Mouse (Mus musculus) kidney, adult 2 months (tissue): ENCODE data around the gene Slc35b4.

Experiments
- CTCF ChIP-seq: fragments of 200-500 bp; conservative IDR thresholded peaks from 2 replicates; pipeline ENCODE4 v1.5.1; 2011; ENCODE audit warnings: low read depth, mild to moderate bottlenecking, control low read depth, low read length, moderate library complexity, mixed read lengths; ENCODE audit not compliant: insufficient read depth, insufficient read length
- POLR2A ChIP-seq: fragments of 200-500 bp; IDR thresholded peaks from one replicate; pipeline ENCODE4 v1.6.1; 2011; ENCODE audit warnings: low read depth, low read length, control low read depth

- TF ChIP-seq POLR2A (no peak), CTCF (no peak)
Observed at GRCm38 (mm10) chr6:34179911-34180310, 3.0 kb upstream of the Slc35b4 start.
